Mouse (Mus musculus) splenic B cell, adult 2 months (primary cell): Measurements from ENCODE around the gene Tspan33.
A peak's percentile ranks its signal among the peaks of the same experiment; 100 is the strongest.
"Not testable (repeated sequence)": the region's sequence is repeated elsewhere in the genome, so short reads cannot be mapped to it uniquely, and the experiment has no call there.

Experiments
- DNase-seq: peaks from one replicate; pipeline ENCODE4 v3.0.0-alpha.2; 2011; ENCODE audit warnings: low read depth, low spot score
- H3K27me3 ChIP-seq: 2 replicates; pipeline ENCODE4 v1.6.1; 2012; ENCODE audit warnings: mild to moderate bottlenecking, low read length, moderate library complexity, mixed read lengths; ENCODE audit not compliant: control insufficient read depth, poor library complexity, insufficient read depth, severe bottlenecking
- H3K36me3 ChIP-seq: 2 replicates; pipeline ENCODE4 v1.6.1; 2012; ENCODE audit warnings: mild to moderate bottlenecking, low read length, moderate library complexity, mixed read lengths; ENCODE audit not compliant: control insufficient read depth, poor library complexity, insufficient read depth, severe bottlenecking

The Tspan33 gene

GRCm38 (mm10) chr6:29756001-29756400, 62.0 kb downstream of the Tspan33 start:
- no peak for DNase-seq
- no peaks in the 10 kb centered on the region for H3K27me3 ChIP-seq
- H3K36me3 ChIP-seq = no peaks in the 10 kb centered on the region

GRCm38 (mm10) chr6:29756476-29756875, 62.5 kb downstream of the Tspan33 start:
- no peaks in the 10 kb centered on the region for H3K27me3 ChIP-seq
- DNase-seq = no peak
- no peaks in the 10 kb centered on the region for H3K36me3 ChIP-seq

GRCm38 (mm10) chr6:29758417-29758816, 64.4 kb downstream of the Tspan33 start:
- no peaks in the 10 kb centered on the region for H3K36me3 ChIP-seq
- H3K27me3 ChIP-seq = no peaks in the 10 kb centered on the region
- peak; percentile 82 for DNase-seq

- Histone ChIP-seq H3K36me3 (no peaks in the 10 kb centered on the region), H3K27me3 (no peaks in the 10 kb centered on the region)
- no peak for DNase-seq
Measured at GRCm38 (mm10) chr6:29759012-29759679, 65.1 kb downstream of the Tspan33 start.

- H3K36me3 ChIP-seq, DNase-seq, H3K27me3 ChIP-seq: not testable (repeated sequence)
Measured at GRCm38 (mm10) chr6:29760397-29760796, 66.4 kb downstream of the Tspan33 start.

- H3K27me3 ChIP-seq = no peaks in the 10 kb centered on the region
- no peak for DNase-seq
Measured at GRCm38 (mm10) chr6:29761282-29761681, 67.3 kb downstream of the Tspan33 start.

GRCm38 (mm10) chr6:29762524-29762923, 68.5 kb downstream of the Tspan33 start:
- peak; percentile 53 for DNase-seq
- Histone ChIP-seq H3K36me3 (no peaks in the 10 kb centered on the region), H3K27me3 (no peaks in the 10 kb centered on the region)

More at GRCm38 (mm10) chr6:29761282-29761681, 67.3 kb downstream of the Tspan33 start:
- H3K36me3 ChIP-seq = no peaks in the 10 kb centered on the region

GRCm38 (mm10) chr6:29766874-29767273, 72.9 kb downstream of the Tspan33 start:
- DNase-seq = peak; percentile 31
- H3K36me3 ChIP-seq = no peaks in the 10 kb centered on the region
- no peaks in the 10 kb centered on the region for H3K27me3 ChIP-seq
